Comparison of ENCODE assay signal across 12 mouse cellular contexts in genomic region chr12:51622670-51623365, GRCm38 (mm10). TPM values are rescaled to one million over a fixed set of nuclear protein-coding genes. Genes with fewer than 3 reads are reported as not detected.
DNase-seq lines count a peak whose midpoint lies in the region; ATAC-seq and TF ChIP-seq lines count a peak whose summit lies in the region.
"Had no signal": no experiment of that assay in that cellular context is flagged by ENCODE, and none has a peak within 500 bp of the region (broad histone marks: within the 10 kb centered on the region; RNA-seq: fewer than 3 reads in every experiment).

No protein-coding gene starts in this region.

- in situ Hi-C loops in Patski (cut with MboI; ENCODE audit: low pct_unique_long_range_greater_than_20kb): no loop called here

- CTCF ChIA-PET in Patski (lab: Charles Lee): no interaction called here

- 78% methylated on average over 5 of the region's 5 CpGs for WGBS in hindbrain, embryonic 12.5 days
- 69% methylated on average over 5 of the region's 5 CpGs for WGBS in neural tube, embryonic 15.5 days

- H3K36me3 ChIP-seq in hindbrain, embryonic 12.5 days: peaks cover 5% of the 10 kb centered on the region; the same call in 1 of the 2 replicates
- peaks cover 11% of the 10 kb centered on the region for H3K36me3 ChIP-seq in neural tube, embryonic 15.5 days

- H3K9ac ChIP-seq in hindbrain, embryonic 12.5 days: no peak overlapping the region
- H3K9ac ChIP-seq in neural tube, embryonic 15.5 days (replicated peaks): no peak overlapping the region
- H3K9ac ChIP-seq: heart, embryonic 15.5 days had no signal

- H3K4me2 ChIP-seq in hindbrain, embryonic 12.5 days (replicated peaks): no peak overlapping the region
- H3K4me2 ChIP-seq in neural tube, embryonic 15.5 days: no peak overlapping the region
- H3K4me2 ChIP-seq: heart, embryonic 15.5 days had no signal

- H3K4me3 ChIP-seq in layer of hippocampus, adult 2 months: no peak overlapping the region
- H3K4me3 ChIP-seq in hindbrain, embryonic 12.5 days: no peak overlapping the region
- H3K4me3 ChIP-seq in neural tube, embryonic 15.5 days (replicated peaks): no peak overlapping the region
- H3K4me3 ChIP-seq: heart, embryonic 15.5 days; megakaryocyte, embryonic 14.5 days had no signal

- TF ChIP-seq CTCF in layer of hippocampus, adult 2 months (conservative IDR thresholded peaks at IDR 0.05): peak; percentile 73
- peak; percentile 21 for TF ChIP-seq CTCF in Patski (IDR thresholded peaks at IDR 0.05)

- no peaks in the 10 kb centered on the region for H3K9me3 ChIP-seq in hindbrain, embryonic 12.5 days (replicated peaks)
- H3K9me3 ChIP-seq in neural tube, embryonic 15.5 days (replicated peaks): no peaks in the 10 kb centered on the region
- H3K9me3 ChIP-seq: heart, embryonic 15.5 days; megakaryocyte, embryonic 14.5 days had no signal

- no peak overlapping the region for H3K27ac ChIP-seq in layer of hippocampus, adult 2 months
- H3K27ac ChIP-seq in hindbrain, embryonic 12.5 days: no peak overlapping the region
- H3K27ac ChIP-seq in neural tube, embryonic 15.5 days (replicated peaks): no peak overlapping the region
- H3K27ac ChIP-seq: heart, embryonic 15.5 days had no signal

- DNase-seq in layer of hippocampus, adult 2 months (ENCODE audit: low spot score in 2 of 2): peak; percentile 12
- DNase-seq in layer of hippocampus, adult 9-10 months (ENCODE audit: low spot score): no peak
- DNase-seq in Patski (ENCODE audit: low read depth, low spot score): no peak
- DNase-seq in gastrocnemius, postnatal 25 days: no peak
- DNase-seq in urinary bladder, adult 18-20 months (ENCODE audit: low spot score in 2 of 2): no peak
- DNase-seq in kidney, postnatal 10 days: no peak
- DNase-seq: cerebellum, postnatal 36 days had no signal

- no peaks in the 10 kb centered on the region for H3K4me1 ChIP-seq in hindbrain, embryonic 12.5 days
- H3K4me1 ChIP-seq in neural tube, embryonic 15.5 days: no peaks in the 10 kb centered on the region
- H3K4me1 ChIP-seq: heart, embryonic 15.5 days; megakaryocyte, embryonic 14.5 days had no signal

- POLR2A ChIA-PET in Patski (lab: Charles Lee): no interaction called here

- H3K27me3 ChIP-seq in Patski: no peaks in the 10 kb centered on the region
- no peaks in the 10 kb centered on the region for H3K27me3 ChIP-seq in hindbrain, embryonic 12.5 days
- H3K27me3 ChIP-seq in neural tube, embryonic 15.5 days (replicated peaks): no peaks in the 10 kb centered on the region
- H3K27me3 ChIP-seq: heart, embryonic 15.5 days; megakaryocyte, embryonic 14.5 days had no signal

- no peak for ATAC-seq in Patski
- peak; percentile 50; the same call in 1 of the 2 replicates for ATAC-seq in hindbrain, embryonic 12.5 days (ENCODE audit: low FRiP score)
- ATAC-seq in neural tube, embryonic 15.5 days (ENCODE audit: low FRiP score): peak; percentile 76; the same call in 1 of the 2 replicates
- ATAC-seq: activated CD4-positive, CD25-positive, alpha-beta regulatory T cell, adult 4 months had no signal

RNA-seq across cellular contexts. Expression of gene Coch, which starts 29.7 kb away (rescaled TPM):
- total RNA-seq in layer of hippocampus, adult 2 months (2021): 1 to 10 TPM; 3.7 to 4.0 TPM
- 0.03 TPM for polyA plus RNA-seq in Patski (2021)
- polyA plus RNA-seq in hindbrain, embryonic 12.5 days (2016; fragmentation: Nextera tagmentation; extraction: Ambion mirVana): 11.9 and 12.0 TPM in 2 replicates
- polyA plus RNA-seq in neural tube, embryonic 15.5 days (2015; fragmentation: Nextera tagmentation; extraction: Ambion mirVana): 13.0 and 16.5 TPM in 2 replicates
- under 1 TPM; 0.13 to 0.15 TPM for total RNA-seq in gastrocnemius, postnatal 25 days (2021)

Comparison
In these comparisons a context has a peak if more than half of its experiments do, and no peak if none do; other contexts are left out.
1. DNase-seq: peak in layer of hippocampus, adult 2 months (2 of 2); none in layer of hippocampus, adult 9-10 months (single experiment), Patski (single experiment), gastrocnemius, postnatal 25 days (single experiment), urinary bladder, adult 18-20 months (0 of 2) and kidney, postnatal 10 days (single experiment).
2. RNA of gene Coch, which starts 29.7 kb away (polyA plus RNA-seq): 13.0 to 16.5 TPM in neural tube, embryonic 15.5 days and 11.9 to 12.0 TPM in hindbrain, embryonic 12.5 days; 0.03 TPM in Patski (single experiment); every median in the first group is over 10 times any median in the second.